Mouse (Mus musculus) E14TG2a.4 (cell line): ENCODE results near the gene Efnb3.

Source experiments
- CTCF ChIP-seq: conservative IDR thresholded peaks from 2 replicates; pipeline ENCODE4 v1.5.1; 2014; ENCODE audit warnings: low read length
- NANOG ChIP-seq: IDR thresholded peaks from 2 replicates; pipeline ENCODE4 v1.6.1; 2014; ENCODE audit warnings: borderline replicate concordance, low read length, mixed read lengths

- peak; percentile 33; the same call in 1 of the 2 replicates for TF ChIP-seq CTCF
- TF ChIP-seq NANOG, result no peak
Observed at GRCm38 (mm10) chr11:69546423-69547053, 13.5 kb downstream of the Efnb3 start.
